Mouse (Mus musculus) urinary bladder, postnatal 4 days (tissue): ENCODE measurements around the gene Zbtb11.

Experiments used
- DNase-seq, 2 experiments: peaks; one replicate each; pipeline ENCODE4 v3.0.0; 2021 to 2022; ENCODE audit warnings: low spot score in 2 of 2

Zbtb11 gene

DNA sequence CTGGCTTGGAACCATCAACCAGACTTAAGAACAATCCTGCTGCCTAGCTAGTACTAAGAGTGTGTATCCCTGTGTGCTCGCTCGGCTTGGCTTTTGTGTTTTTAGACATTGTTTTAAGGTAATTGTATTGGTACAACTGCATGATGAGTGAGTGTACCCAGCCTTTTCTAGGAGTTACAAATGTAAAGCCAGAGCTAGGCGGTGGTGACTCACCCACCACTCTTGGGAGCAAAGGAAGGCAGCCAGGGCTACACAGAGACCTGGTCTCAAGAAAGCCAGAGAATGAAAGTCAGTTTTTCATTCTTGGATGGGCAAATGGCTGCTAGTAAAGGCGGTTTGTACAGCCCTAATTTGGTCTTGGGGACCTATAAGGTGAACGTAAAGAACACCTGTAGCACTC, 3.3 kb upstream of the Zbtb11 start:
- DNase-seq = no peak

DNA sequence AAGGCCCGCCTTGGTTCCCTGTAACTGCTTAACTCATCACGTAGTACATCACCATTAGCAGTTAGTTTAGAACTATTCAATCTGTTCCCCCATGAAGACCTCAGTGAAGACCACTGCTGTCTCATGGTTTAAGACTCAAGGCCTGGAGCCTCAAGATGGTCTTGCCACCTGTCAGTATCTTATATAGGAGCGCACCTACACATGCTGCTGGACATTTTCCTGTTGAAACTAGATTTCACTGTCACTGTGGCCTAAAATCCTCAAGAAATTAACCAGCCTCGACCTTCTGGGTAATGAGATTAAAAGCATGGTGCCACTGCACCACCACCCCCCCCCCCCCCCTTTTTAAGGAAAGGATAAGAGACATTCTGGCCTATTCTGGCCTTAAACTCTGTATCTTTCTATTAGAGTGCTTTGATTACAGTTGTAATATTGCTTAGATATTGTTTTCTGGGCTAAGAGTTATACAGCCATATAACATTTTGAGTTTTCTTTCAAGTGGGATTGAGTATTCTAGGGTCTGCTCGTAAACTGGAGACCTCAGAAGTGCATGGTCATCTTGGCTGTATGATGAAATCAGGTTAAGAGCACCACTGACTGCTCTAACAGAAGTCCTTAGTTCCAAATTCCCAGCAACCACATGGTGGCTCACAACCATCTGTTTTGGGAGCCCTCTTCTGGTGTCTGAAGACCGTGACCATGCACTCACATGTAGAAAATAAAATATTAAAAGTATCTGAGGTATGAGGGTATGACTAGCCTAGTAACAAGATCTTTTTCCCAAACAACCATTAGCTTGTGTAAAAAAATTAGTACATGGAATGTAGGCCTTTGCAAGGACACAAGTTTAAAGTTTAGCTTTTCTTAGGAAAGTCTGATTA, 1.7 kb upstream of the Zbtb11 start:
- DNase-seq = no peak

DNA sequence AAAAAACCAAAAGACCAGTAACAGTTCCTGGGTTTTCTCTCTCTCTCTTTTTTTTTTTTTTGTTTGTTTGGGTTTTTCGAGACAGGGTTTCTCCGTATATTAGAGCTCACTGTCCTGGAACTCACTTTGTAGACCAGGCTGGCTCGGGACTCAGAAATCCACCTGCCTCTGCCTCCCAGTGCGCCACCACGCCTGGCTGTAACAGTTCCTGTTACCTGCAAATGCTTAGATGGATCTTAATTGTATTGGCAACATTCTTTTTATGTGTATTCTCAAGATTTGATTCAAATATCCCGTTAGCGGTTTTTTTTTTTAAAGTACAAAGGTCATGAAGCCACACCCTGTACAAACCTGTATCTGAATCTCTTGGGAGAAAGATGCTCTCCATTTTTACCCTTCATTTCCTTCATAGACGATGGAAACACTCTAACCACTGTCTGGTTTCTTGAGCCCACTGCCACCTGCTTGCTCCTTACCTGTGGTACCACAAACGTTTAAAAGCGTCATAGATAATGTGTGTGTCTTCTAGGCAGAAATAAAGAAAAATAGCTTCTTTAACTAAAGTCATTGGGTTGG, 969 bp upstream of the Zbtb11 start:
- no peak for DNase-seq

DNA sequence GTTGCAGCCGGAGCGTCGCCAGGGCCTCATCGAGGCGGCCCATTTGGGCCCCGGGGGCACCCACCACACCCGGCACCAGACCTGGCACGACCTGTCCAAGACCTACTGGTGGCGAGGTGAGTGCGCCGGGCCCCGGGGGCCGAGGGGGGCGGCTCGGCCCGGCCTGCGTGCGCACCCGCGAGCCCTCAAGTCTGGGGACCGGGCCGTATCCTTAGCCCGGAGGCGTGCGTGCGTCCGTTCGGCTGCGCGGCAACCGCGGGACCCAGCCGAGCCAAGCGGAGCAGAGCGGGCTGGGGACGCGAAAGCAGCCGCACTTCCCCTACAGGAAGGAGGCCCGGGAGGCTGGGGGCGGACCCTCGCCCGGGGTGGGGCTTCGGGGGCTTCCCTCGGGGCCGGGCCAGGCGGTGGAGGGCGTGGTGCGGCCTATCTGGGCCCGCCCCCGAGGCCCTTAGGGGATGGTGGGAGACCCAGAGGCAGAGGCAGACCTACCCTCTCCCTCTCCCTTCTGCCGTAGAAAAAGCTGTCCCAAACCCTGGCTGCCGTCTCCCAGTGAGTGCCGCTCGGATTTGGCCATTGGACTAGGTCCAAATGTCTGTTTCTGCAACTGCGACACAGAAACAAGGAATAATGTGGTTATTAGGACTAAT, 696 bp downstream of the Zbtb11 start:
- DNase-seq = peak; percentile 92 to 94

DNA sequence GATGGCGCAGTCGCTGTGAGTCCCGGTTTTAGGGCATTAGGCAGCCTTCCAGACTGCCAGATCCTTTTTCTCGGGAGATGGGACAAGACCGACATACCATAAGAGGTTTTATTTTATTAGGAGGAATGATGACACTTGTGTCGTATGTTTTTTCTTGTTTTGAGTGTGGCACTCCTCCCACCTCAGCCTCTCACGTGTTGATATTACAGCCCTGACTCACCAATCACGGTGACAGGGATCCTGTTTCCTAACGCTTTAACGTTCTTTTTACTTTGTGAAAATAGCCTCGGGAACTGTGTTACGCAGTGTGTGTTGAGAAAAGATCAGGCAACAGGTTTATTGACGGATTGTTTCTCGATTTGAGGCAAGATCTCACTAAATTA, 1.2 kb downstream of the Zbtb11 start:
- no peak for DNase-seq

DNA sequence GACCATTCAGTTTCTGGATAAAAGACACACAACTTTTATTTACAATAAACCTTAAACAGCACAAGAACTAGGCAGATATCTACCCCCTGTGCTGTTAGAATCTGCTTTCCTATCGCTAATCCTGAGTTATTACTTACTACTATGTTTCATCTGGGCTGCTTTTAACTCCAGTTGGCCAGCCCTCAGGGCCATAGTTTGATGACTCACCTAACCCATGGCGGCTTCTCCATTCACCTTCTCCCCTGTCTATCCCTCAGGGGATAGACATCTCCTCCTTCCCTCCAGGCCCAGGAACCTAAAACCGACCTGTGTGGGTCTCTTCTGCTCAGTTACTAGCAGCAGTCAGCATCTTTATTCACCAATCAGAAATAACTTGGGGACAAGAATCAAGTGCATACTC, 12.3 kb downstream of the Zbtb11 start:
- DNase-seq = no peak

DNA sequence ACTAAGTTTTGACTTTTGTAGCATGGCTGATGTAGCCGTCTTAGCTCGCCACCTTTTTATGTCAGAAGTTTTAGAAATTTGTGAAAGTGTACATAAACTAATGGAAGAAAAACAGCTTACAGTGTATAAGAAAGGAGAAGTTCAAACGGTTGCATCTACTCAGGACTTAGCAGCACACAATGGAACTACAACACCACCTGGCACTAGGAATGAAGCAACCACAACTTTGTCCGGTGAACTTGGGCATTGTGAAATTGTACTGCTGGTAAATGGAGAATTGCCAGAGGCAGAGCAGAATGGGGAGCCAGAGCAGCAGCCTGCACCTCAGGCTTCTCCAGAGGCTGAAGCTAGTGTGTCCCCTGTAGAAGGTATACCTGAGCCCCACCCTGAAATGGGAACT, 16.6 kb downstream of the Zbtb11 start:
- DNase-seq = no peak

DNA sequence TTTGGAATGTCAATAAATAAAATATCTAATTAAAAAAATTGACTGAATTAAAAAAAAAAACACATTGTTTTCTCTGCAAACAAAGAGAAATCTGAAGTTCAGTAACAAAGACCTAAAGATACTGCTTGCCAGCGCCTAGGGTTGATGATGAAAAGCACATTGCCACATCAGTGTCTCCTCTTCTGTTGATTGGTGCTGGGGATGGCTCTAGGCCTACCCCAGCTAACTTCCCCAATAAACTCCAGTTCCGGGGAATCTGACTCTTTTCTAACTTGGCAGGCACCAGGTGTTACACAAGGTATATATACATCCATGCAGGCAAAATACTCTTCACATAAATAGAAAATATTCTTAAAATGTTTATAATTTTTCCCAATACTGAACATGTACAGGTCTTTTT, 20.6 kb downstream of the Zbtb11 start:
- no peak for DNase-seq

DNA sequence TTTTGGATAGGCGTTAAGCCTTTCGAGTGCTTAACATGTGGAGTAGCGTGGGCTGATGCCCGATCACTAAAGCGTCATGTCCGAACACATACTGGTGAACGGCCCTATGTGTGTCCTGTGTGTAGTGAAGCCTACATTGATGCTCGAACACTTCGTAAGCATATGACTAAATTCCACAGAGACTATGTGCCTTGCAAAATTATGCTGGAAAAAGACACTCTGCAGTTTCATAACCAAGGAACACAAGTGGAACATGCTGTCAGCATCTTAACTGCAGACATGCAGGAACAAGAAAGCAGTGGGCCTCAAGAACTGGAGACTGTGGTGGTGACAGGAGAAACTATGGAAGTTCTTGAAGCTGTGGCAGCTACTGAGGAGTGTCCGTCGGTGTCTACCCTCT, 33.1 kb downstream of the Zbtb11 start:
- DNase-seq = no peak

DNA sequence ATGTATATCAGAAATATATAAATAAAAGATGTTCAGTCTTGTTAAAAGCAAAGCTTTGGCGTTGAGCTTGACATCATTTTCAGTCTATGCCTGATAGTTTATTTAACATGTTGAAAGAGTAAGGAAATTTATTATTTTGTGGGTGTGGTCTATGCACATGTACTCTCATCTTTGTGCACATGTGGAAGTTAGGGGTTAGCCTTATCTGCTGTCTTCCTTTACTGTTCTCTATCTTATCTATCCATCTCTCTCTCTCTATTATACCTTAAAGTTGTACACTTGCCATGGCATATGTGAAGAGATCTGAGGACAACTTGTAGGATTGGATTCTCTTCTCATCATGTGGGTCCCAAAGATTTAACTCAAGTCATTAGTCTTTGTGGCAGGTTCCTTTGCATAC, 35.2 kb downstream of the Zbtb11 start:
- DNase-seq = no peak

DNA sequence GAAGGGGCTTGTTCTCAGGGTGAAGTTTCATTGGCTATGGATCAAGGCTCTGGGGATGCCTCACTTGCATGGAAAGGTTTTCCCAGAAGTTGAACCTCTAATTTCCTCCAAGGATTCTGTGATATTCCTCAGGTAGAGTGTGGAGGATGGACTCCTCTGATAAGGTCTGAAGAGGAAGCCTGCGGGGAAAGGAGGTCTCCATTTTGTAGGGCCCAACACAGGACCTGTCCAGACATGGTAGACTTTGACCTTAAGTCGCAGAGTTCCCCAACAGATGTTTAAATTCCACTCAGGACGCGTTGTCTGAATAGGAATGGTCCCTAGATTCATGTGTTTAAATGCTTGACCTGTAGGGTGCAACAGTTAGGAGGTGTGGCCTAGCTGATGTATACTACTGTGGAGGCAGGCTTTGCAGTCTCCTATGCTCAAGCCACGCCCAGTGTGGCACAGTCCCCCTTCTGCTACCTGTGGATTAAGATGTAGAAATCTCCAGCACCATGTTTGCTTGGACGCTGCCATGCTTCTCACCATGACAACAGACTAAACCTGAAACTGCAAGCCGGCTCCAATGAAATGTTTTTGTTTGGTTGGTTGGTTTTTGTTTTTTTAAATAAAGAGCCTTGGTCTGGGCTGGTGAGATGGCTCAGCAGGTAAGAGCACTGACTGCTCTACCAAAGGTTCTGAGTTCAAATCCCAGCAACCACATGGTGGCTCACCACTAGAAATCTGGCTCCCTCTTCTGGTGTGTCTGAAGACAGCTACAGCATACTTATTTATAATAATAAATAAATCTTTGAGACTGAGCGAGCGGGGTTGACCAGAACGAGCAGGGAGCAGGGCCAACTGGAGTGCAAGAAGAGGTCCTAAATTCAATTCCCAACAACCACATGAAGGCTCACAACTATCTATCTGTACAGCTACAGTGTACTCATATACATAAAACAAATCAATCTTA, 39.4 kb downstream of the Zbtb11 start:
- DNase-seq = no peak

DNA sequence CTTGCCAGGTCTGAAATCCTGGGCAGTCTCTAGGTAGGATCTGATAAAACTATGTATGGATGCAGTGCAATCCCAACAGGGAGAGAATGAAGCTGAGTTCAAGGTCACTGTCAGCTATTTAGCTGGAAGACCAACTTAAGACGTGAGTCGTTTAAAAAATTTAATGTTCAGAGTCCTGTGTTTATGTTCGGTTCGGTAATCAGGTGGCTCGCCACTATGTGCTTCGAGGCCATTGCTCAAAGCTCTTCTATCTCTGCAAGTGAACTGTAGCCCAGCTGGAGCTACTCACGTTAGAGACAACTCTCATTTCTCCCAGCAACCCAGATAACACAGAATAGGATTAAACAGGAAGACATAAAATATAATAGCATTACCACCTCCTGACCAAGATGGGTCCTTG, 40.4 kb downstream of the Zbtb11 start:
- DNase-seq = no peak

DNA sequence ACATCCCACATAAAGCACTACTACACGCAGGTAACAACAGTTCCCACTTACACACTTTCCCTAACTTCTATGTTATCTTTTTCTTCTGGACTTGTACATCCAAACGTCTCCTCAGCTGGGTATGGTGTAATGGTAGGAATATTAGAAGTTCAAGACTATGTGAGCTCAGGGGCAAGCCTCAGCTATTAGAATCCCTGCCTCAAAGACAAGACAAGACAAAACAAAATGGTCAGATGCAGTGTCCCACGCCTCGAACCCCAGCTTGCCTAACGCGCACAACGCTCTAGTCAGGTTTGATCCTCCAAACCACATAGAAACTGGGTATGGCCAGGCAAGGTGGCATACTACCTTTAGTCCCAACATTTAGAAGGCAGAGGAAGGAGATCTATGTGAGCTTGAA, 46.0 kb downstream of the Zbtb11 start:
- no peak for DNase-seq

DNA sequence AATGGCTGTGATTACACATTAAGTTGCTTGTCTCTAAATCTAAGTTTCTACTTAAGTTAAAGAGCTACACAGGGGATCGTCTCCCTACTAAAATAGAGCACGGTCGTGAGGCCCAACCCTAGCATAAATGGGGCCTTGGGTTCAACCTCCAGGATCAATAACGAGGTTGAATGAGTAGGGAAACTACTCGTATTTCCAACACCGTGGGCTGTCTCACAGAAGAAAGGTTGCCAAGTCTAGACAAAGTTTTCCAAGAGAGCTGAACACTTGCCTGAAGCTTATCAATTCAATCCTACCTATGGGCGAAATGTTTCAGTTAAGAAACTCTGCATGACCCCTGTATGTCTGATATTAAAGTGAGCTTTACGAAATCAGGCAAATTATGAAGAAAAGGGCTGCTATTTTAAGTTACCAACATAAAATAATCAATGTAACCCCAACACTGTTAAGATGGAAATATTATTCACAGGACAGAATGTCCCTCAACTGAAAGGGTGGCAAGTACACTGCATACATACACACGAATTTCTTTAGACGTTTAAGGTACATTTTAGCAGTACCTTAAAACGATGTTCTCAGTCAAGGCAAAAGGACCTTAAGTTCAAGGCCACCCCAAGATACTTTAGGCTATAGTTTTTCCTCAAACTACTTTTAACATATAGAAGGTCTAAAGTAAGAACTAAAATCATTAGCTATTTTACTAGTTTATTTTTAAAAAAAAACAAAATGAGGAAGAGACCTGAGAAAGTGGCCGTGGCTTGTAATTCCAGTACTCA, 54.4 kb downstream of the Zbtb11 start:
- no peak for DNase-seq

DNA sequence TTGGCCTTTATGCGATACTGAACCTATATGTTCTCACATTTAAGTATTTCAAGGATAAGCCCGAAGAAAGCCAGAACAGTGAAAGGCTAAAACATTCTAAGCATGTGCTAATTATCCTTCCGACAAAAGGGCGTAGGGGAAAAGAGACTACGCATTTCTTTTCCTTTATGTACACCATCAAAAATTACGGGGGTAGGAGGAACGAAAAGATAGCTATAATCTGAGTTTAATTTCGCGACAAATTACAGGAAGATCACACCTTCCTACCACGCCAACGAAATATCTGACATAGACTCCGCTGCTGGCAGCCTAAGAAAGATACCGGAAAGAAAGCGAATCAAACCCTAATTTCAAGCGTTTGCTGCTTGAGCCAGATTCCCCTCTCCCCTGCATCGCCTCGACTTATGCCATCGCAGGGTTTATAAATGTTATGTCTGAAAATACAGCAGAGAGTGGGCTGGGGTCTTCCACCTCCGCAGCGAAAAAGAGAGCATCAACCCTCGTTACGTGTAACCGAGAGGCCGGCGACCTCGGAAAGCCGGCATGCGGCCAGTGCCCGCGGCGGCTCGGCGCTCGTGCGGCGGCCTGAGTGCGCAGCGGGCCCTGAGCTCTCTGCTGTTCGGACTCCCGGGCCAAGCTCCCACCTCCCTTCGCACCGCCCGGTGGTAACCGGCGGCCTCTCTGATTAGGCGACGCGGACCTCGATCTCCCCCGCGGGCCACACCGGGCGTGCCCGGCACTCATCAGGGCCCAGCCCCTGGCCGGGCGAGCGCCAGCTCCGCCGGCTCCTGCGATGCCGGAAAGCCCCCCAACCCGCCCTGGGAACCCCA, 55.3 kb downstream of the Zbtb11 start:
- DNase-seq = peak in 1 of 2 experiments; percentile 62

DNA sequence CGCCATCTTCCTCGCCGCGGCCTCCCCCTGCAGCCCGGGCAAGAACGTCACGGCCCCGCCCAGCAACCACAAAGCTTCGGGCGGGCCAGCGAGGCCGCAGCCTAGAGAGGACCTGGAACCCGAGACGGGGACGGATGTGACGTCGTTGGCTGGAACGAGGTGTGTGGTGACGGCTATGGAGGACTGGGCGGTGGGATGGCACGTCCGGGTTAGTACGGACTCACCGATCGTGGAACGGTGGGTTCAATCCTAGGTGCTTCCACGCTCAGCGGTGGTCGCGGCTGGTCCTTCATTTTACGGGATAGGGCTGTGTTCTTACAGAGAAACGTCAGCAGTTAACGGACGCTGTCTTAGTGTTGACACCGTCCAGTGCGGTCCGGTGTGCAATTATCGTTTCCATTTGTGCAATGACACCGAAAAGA, 56.0 kb downstream of the Zbtb11 start, which contains the start of gene Pcnp:
Gene Pcnp, minus strand, starts transcription at position 79 of the 422 bp plus-strand sequence.
- peak; percentile 96 to 99 for DNase-seq

DNA sequence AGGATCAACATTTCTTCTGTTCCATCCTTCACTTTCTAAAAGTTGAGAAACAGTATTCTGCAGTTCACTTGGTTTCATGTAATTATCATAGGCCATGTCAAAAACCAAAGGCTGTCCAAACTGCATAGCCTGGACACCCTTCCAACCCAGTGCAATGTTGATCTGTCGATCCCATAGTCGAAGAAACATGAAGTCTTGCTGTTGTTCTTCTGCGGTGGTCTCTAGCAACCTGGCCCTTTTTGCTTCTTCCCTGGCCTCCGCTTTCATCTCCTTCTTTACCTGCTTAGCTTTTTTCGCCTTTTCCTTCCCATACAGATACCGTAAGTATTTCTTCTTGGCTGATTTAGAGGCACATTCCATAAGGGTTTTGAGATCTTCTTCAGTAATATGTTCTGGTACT, 60.9 kb downstream of the Zbtb11 start:
- no peak for DNase-seq

DNA sequence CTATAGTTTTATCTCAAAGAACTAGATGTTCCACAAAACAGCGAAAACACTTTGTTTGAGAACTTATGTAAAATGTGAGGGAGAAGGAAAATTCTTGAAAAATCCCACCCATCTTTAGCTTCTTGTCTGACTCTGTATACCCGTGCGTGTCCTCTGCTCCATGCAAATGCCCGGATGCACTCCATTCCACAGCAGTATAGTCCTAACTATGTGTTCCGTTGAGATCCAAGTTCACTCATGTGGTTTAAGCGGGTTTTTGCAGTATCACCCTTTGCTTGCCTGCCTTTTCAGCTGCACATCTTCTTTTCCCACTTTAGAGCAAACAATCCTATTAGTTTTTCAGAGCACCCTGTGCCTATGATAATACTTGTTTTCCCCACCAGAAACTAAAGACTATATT, 62.8 kb downstream of the Zbtb11 start:
- DNase-seq = no peak

DNA sequence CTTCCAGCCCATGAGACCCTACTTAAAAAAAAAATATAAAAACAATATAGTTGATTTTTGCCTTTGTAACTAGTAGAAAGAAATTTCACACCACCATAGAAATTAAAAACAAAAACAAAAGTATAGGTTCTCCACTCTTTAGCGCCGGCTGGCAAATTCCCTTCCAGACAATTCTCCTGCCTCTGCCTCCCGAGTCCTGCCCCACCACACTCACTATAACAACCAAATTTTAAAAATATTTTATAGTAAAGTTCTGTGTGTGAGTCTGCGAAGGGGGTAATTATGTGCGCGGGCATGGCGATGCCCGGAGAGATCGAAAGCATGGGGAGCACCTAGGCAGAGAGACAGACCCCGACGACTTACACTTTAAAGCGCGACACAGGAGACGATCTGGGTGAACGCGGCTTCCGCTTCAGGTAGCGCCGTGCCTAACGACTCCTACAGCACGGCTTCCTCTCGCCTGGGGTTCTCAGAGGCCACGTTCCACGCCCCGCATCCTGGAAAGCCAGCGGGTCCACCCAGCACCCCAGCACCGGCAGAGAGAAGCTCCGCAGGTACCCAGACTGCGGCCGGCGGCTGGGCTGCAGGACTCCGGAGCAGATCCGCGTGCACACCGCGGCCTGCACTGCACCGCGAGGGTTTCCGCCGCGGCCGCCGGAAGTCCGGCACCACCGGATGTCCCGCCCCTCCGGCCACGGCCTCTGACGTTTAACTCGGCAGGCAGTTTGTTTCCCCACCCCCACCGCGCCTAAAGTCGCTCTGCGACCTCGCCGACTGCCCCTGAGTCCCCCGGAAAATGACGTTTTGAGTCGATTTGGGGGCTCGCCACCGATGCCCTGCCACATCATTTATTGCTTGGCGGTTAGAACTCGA, 63.7 kb downstream of the Zbtb11 start, which contains the start of gene Trmt10c:
Gene Trmt10c, minus strand, starts transcription at position 682 of the 873 bp plus-strand sequence.
- DNase-seq = peak; percentile 87 to 93
